Mouse (Mus musculus): Measurements from ENCODE around the gene Ensa. TPM values are rescaled to one million over a fixed set of nuclear protein-coding genes. Genes with fewer than 3 reads are reported as not detected.

Gene Ensa
- polyA plus RNA-seq, 1 experiment from 2014 or later, result 89.9 TPM

GRCm38 (mm10) chr3:95658868-95659712 lies 34.3 kb downstream of the Ensa start:
- peaks cover 42% of the 10 kb centered on the region for H3K36me3 ChIP-seq
- no peaks in the 10 kb centered on the region for H3K27me3 ChIP-seq (ENCODE audit: insufficient read depth, poor library complexity, severe bottlenecking)
- peaks cover 45% of the 10 kb centered on the region for H3K4me1 ChIP-seq (replicated peaks)
- WGBS, result under 1% methylated on average over 113 of the region's 113 CpGs
- peak overlapping the region; percentile 99 for H3K4me3 ChIP-seq
- H3K27ac ChIP-seq, result peak overlapping the region; percentile 99
- DNase-seq (ENCODE audit: low spot score), result peak; percentile 83
- H3K9me3 ChIP-seq, result no peaks in the 10 kb centered on the region

DNA sequence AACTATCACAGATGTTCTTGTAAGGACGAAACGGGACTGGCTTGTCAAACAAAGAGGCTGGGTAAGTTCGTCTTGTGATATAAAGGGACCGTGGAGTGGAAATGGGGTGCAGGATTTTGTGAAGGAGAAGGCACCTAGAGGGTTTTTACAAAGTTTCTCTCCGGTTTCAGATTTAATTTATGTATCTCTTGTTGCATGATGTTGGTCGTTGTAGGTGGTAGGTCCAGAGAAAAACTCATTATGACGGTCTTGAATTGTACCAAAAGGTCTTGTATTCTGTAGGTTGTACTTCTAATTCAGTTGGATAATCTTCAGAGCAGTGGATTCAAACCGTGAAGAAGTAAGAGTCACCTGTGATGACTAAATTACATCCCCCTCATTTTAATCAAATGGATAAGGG lies 35.2 kb downstream of the Ensa start:
- no peak for DNase-seq (ENCODE audit: low spot score)
- Histone ChIP-seq H3K4me3 (peak overlapping the region; percentile 99), H3K9me3 (no peaks in the 10 kb centered on the region), H3K27me3 (ENCODE audit: insufficient read depth, poor library complexity, severe bottlenecking) (no peaks in the 10 kb centered on the region), H3K27ac (peak overlapping the region; percentile 99), H3K36me3 (peaks cover 51% of the 10 kb centered on the region), H3K4me1 (replicated peaks) (peaks cover 46% of the 10 kb centered on the region)
- 3% methylated on average over 8 of the region's 8 CpGs for WGBS

GRCm38 (mm10) chr3:95660788-95661478 lies 36.1 kb downstream of the Ensa start:
- no peak for DNase-seq (ENCODE audit: low spot score)
- Histone ChIP-seq H3K9me3 (no peaks in the 10 kb centered on the region), H3K36me3 (peaks cover 58% of the 10 kb centered on the region), H3K27me3 (ENCODE audit: insufficient read depth, poor library complexity, severe bottlenecking) (no peaks in the 10 kb centered on the region), H3K4me3 (peak overlapping the region; percentile 99), H3K4me1 (replicated peaks) (peaks cover 53% of the 10 kb centered on the region), H3K27ac (peak overlapping the region; percentile 99)
- 73% methylated on average over 2 of the region's 2 CpGs for WGBS

DNA sequence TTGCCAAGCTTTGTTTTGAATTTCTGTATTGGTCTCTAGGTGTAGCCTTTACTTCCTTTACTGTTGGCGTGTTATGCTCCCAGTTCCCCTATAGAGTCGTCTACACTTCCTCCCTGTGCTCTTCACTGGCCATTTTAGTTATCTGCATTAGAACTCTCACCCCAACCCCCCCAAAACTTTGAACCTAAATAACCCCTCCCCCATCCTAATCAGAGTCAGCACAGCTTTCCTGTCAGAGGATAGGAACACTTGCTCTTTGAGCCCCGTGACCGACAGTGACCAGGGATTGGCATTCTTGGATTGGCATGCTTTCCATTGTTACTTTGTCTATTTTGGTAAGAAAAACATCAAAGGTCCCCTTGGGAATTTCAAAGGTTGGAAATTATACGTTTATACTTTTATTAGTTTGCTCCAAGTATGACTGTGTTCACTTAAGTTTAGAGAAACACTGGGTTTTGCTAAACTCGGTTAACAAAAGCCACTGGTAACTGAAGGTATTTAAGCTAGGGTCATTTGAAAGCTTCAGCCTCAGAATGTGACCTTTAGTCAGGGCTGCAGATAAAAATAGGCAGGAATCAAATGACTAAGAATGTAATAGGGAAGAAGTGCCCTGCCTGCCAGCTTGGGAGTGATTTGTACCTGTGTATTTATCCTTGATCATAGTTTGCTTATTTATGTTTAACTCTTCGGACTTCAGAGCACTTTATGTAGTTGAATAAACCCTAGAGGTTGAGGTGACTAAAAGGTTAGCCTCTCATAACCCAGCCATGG lies 37.3 kb downstream of the Ensa start:
- Histone ChIP-seq H3K36me3 (peaks cover 64% of the 10 kb centered on the region), H3K27ac (no peak overlapping the region), H3K4me1 (replicated peaks) (peaks cover 65% of the 10 kb centered on the region), H3K4me3 (peak overlapping the region; percentile 23), H3K9me3 (no peaks in the 10 kb centered on the region), H3K27me3 (ENCODE audit: insufficient read depth, poor library complexity, severe bottlenecking) (no peaks in the 10 kb centered on the region)
- no peak for DNase-seq (ENCODE audit: low spot score)
- 63% methylated on average over 7 of the region's 7 CpGs for WGBS

GRCm38 (mm10) chr3:95662724-95663449 lies 38.1 kb downstream of the Ensa start:
- Histone ChIP-seq H3K27me3 (ENCODE audit: insufficient read depth, poor library complexity, severe bottlenecking) (no peaks in the 10 kb centered on the region), H3K36me3 (peaks cover 68% of the 10 kb centered on the region), H3K27ac (no peak overlapping the region), H3K9me3 (no peaks in the 10 kb centered on the region), H3K4me3 (peak overlapping the region; percentile 23; the same call in 1 of the 2 replicates), H3K4me1 (replicated peaks) (peaks cover 67% of the 10 kb centered on the region)
- 87% methylated on average over 7 of the region's 7 CpGs for WGBS
- no peak for DNase-seq (ENCODE audit: low spot score)

DNA sequence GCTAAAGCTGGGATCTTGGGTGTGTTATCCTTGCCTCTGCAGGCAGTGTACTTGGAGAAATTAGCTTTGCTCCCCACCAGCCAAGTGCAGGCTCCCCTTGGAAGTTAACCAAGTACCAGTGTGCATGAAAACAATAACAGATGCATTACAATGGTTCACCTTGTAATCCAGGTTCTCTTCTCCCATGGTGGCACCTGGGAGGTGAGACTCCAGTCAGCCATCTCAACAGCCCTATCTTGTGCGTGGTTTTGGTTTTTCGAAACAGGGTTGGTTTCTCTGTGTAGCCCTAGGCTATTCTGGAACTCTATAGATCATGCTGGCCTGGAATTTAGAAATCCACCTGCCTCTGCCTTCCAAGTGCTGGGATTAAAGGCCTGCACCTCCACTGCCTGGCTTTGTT lies 38.7 kb downstream of the Ensa start:
- DNase-seq (ENCODE audit: low spot score), result no peak
- Histone ChIP-seq H3K36me3 (peaks cover 74% of the 10 kb centered on the region), H3K4me1 (replicated peaks) (peaks cover 69% of the 10 kb centered on the region), H3K27me3 (ENCODE audit: insufficient read depth, poor library complexity, severe bottlenecking) (no peaks in the 10 kb centered on the region), H3K9me3 (no peaks in the 10 kb centered on the region), H3K4me3 (no peak overlapping the region), H3K27ac (no peak overlapping the region)
- 84% methylated on average over 2 of the region's 2 CpGs for WGBS

DNA sequence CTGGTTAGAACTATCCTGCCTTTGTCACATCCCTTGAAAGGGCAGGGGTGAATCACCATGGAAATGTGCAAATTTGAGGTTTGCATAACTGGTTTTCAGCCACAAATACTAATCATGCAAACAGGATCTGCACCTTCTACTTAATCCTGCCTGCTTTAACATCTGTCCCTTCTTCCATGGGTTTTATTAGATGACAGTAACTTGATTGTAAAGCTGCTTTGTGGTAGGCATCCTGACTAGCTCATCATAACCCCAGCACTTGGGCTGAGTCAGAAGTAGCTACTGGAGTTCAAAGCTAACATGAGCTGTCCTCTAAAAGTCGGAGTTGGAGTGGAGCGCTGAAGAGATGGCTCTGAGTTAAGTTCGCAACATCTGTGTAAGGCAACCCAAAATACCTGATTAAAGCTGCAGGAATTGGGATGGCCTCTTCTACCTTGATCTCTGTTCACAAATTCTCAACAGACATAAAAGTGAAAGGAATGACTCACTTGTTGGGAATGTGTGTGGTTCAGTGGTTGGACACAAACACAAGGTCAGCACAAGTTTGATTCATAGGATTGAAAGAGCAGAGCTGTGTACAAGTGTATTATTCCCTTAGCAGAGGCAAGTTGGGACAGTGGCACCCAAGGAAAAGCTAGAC lies 39.3 kb downstream of the Ensa start:
- 93% methylated on average over 3 of the region's 3 CpGs for WGBS
- Histone ChIP-seq H3K4me3 (no peak overlapping the region), H3K4me1 (replicated peaks) (peaks cover 72% of the 10 kb centered on the region)

DNA sequence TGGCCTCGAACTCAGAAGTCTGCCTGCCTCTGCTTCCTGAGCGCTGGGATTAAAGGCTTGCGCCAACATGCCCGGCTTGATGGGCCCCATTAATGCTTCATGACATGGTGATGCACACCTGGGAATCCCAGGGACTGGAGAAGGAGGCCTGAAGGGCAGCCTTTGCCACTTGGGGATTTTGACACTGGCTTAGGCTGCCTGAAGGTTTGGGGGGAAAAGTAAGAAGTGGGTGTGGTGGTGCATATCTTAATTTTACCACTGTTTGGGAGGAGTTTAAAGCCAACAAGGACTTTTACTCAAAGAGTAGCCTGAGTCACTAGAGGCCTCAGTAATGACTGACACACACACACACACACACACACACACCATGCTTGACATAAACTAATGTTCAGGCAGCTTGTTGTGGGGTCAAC lies 40.2 kb downstream of the Ensa start:
- no peak for DNase-seq (ENCODE audit: low spot score)
- Histone ChIP-seq H3K27ac (no peak overlapping the region), H3K9me3 (no peaks in the 10 kb centered on the region), H3K36me3 (peaks cover 88% of the 10 kb centered on the region), H3K4me1 (replicated peaks) (peaks cover 72% of the 10 kb centered on the region), H3K27me3 (ENCODE audit: insufficient read depth, poor library complexity, severe bottlenecking) (no peaks in the 10 kb centered on the region), H3K4me3 (no peak overlapping the region)
- 91% methylated on average over 4 of the region's 4 CpGs for WGBS

More for the DNA sequence above, 39.3 kb downstream of the Ensa start:
- DNase-seq (ENCODE audit: low spot score), result no peak
- H3K9me3 ChIP-seq, result no peaks in the 10 kb centered on the region
- H3K36me3 ChIP-seq, result peaks cover 80% of the 10 kb centered on the region
- H3K27me3 ChIP-seq (ENCODE audit: insufficient read depth, poor library complexity, severe bottlenecking), result no peaks in the 10 kb centered on the region
- H3K27ac ChIP-seq, result no peak overlapping the region

DNA sequence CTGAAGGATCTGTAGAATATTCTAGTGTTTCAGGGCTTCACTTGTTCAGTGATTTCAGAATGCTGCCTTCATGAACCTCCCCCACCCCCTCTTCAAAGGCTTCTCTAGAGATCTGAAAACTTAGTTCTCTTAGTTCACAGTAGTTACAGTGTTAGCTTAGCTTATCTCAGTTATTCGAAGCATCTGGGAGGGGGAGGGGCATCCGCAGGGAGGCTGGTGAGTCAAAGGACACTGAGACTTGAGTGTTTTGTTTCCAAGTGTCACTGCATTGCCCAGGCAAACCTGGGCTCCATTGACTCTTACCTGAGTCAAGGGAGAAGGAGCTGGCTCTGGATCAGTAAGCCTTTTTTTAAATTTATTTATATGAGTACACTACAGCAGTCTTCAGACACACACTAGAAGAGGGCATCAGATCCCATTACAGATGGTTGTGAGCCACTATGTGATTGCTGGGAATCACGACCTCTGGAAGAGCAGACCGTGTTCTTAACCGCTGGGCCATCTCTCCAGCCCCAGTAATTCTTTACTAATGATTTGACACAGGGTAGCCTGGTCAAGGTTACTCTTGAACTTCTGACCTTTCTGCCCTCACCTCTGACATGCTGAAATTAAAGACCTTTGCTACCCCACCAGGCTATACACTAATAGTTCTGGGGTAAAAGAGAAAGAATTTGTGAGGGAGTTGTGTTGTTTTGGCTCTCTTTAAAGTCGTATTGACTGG lies 41.5 kb downstream of the Ensa start:
- H3K4me3 ChIP-seq, result no peak overlapping the region
- H3K27me3 ChIP-seq (ENCODE audit: insufficient read depth, poor library complexity, severe bottlenecking), result no peaks in the 10 kb centered on the region
- DNase-seq (ENCODE audit: low spot score), result no peak
- H3K4me1 ChIP-seq (replicated peaks), result peaks cover 61% of the 10 kb centered on the region
- WGBS, result 58% methylated on average over 6 of the region's 6 CpGs
- no peaks in the 10 kb centered on the region for H3K9me3 ChIP-seq
- H3K36me3 ChIP-seq, result peaks cover 85% of the 10 kb centered on the region
- H3K27ac ChIP-seq, result no peak overlapping the region

DNA sequence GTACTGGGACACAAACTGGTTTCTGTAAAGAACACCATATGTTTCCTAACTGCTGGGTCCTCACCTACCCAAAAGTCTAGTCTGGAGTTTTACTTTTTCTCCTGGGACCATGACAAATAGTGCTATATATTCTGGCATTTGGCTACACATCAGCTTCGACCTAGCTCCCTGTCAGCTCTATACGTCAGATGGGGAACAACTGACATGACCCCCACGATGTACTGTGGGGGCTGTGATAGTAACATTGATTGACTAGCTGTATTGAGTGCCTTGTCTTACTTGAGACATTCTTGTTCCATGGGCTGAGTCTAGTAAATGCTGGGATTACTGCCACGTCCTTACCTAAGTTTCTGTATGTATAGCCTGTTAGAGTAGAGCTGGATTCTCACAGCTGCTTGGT lies 42.7 kb downstream of the Ensa start:
- Histone ChIP-seq H3K27ac (peak overlapping the region; percentile 75), H3K4me3 (no peak overlapping the region), H3K36me3 (peaks cover 84% of the 10 kb centered on the region), H3K4me1 (replicated peaks) (peaks cover 55% of the 10 kb centered on the region), H3K9me3 (no peaks in the 10 kb centered on the region), H3K27me3 (ENCODE audit: insufficient read depth, poor library complexity, severe bottlenecking) (no peaks in the 10 kb centered on the region)
- WGBS, result 76% methylated on average over 4 of the region's 4 CpGs
- no peak for DNase-seq (ENCODE audit: low spot score)

DNA sequence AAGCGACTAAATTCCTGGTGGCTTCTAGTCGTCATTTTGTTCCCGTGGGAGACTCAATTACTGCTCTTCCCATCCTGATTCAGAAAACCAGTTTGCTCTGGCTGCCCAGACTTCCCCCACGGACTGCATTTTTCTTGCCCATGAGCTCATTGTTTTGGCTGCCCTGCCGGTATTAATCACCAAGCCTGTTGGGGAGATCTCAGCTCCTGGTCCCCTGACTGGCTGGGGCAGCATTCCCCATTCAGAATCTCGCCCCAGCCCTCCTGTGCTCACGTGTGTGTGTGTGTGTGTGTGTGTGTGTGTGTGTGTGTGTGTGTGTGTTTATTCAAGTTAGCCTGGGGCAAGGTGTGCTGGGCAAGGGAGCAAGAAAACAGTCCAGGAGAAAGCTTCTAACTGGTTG lies 43.2 kb downstream of the Ensa start:
- Histone ChIP-seq H3K27me3 (ENCODE audit: insufficient read depth, poor library complexity, severe bottlenecking) (no peaks in the 10 kb centered on the region), H3K36me3 (peaks cover 84% of the 10 kb centered on the region), H3K27ac (peak overlapping the region; percentile 75), H3K4me3 (no peak overlapping the region), H3K9me3 (no peaks in the 10 kb centered on the region), H3K4me1 (replicated peaks) (peaks cover 55% of the 10 kb centered on the region)
- WGBS, result 49% methylated on average over 7 of the region's 7 CpGs
- no peak for DNase-seq (ENCODE audit: low spot score)
